ENCODE assay signal across 16 mouse cellular contexts in genomic region chr13:119968193-119968592, GRCm38 (mm10). TPM values are rescaled to one million over a fixed set of nuclear protein-coding genes. Genes with fewer than 3 reads are reported as not detected.
"Had no signal": no experiment of that assay in that cellular context is flagged by ENCODE, and none has a peak within 500 bp of the region (broad histone marks: within the 10 kb centered on the region; RNA-seq: fewer than 3 reads in every experiment).

No protein-coding gene starts in this region.

RNA-seq across cellular contexts. Expression of gene B020031M17Rik, which starts 17.6 kb away (rescaled TPM):
- total RNA-seq: layer of hippocampus, adult 8-10 months; layer of hippocampus, postnatal 14 days; left cerebral cortex, adult 18-20 months; left cerebral cortex, postnatal 10 days; left cerebral cortex, postnatal 4 days; liver, adult 2 months had no signal
- polyA plus RNA-seq: large intestine, adult 2 months; limb, embryonic 13.5 days; liver, adult 2 months; liver, embryonic 14.5 days; lung, embryonic 16.5 days; midbrain, embryonic 10.5 days; midbrain, embryonic 14.5 days; myocyte; neural tube, embryonic 11.5 days; small intestine, adult 2 months; stomach, embryonic 16.5 days had no signal

RNA-seq across cellular contexts. Expression of gene Gm21761, which starts 39.1 kb away (rescaled TPM):
- total RNA-seq: layer of hippocampus, adult 8-10 months; layer of hippocampus, postnatal 14 days; left cerebral cortex, adult 18-20 months; left cerebral cortex, postnatal 10 days; left cerebral cortex, postnatal 4 days; liver, adult 2 months had no signal
- polyA plus RNA-seq: large intestine, adult 2 months; limb, embryonic 13.5 days; liver, adult 2 months; liver, embryonic 14.5 days; lung, embryonic 16.5 days; midbrain, embryonic 10.5 days; midbrain, embryonic 14.5 days; myocyte; neural tube, embryonic 11.5 days; small intestine, adult 2 months; stomach, embryonic 16.5 days had no signal

RNA-seq across cellular contexts. Expression of gene Gm36079, which starts 58.6 kb away (rescaled TPM):
- total RNA-seq: layer of hippocampus, adult 8-10 months; layer of hippocampus, postnatal 14 days; left cerebral cortex, adult 18-20 months; left cerebral cortex, postnatal 10 days; left cerebral cortex, postnatal 4 days; liver, adult 2 months had no signal
- polyA plus RNA-seq: large intestine, adult 2 months; limb, embryonic 13.5 days; liver, adult 2 months; liver, embryonic 14.5 days; lung, embryonic 16.5 days; midbrain, embryonic 10.5 days; midbrain, embryonic 14.5 days; myocyte; neural tube, embryonic 11.5 days; small intestine, adult 2 months; stomach, embryonic 16.5 days had no signal
